Mouse (Mus musculus): ENCODE measurements at regions not wholly inside any gene's neighbourhood (a gene's known extent, or its start where the extent isn't known, plus 50 kb on each side); places are given as distances from the start of the nearest gene placed in this dataset.

DNA sequence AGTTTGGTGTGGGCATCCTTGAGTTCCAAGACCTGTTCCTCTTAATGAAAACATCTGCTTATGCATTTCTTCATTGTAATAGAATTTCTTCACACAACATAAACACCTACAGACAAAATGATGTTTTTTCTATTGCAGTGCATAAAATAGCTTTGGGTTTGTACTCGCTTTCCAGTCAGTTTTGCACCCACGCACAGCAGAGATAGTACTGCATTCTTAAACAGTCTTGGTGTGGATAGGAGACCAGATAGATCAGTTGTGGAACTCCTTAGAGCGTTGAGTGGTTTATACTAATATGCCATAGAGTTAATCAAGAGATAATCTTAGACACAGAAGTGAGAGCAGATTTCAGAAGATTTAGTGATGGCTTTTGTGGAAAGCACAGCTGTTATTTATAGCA, 273.7 kb upstream of the Gm5148 start:
- TF ChIP-seq CTCF (IDR thresholded peaks at IDR 0.05; ENCODE audit: low read depth, low read length) (no peak), POLR2A (IDR thresholded peaks at IDR 0.05; ENCODE audit: extremely low read depth, insufficient read depth, low read length) (no peak)
